Mouse (Mus musculus): ENCODE data around the gene Lyg2.

The Lyg2 gene

DNA sequence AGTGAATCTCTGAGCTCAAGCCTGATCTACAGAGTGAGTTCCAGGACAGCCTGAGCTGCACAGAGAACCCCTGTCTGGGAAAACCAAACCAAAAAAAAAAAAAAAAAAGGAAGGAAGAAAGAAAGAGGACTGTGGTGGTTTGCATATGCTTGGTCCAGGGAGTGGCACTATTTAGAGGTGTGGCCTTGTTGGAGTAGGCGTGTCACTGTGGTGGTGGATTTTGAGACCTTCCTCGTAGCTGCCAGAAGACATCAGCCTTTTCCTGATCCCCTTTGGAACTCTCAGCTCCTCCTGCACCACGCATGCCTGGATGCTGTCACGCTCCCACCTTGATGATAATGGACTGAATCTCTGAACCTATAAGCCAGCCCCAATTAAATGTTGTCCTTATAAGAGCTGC lies 32.9 kb downstream of the Lyg2 start:
- no peak for DNase-seq (ENCODE audit: low read depth, low spot score)

DNA sequence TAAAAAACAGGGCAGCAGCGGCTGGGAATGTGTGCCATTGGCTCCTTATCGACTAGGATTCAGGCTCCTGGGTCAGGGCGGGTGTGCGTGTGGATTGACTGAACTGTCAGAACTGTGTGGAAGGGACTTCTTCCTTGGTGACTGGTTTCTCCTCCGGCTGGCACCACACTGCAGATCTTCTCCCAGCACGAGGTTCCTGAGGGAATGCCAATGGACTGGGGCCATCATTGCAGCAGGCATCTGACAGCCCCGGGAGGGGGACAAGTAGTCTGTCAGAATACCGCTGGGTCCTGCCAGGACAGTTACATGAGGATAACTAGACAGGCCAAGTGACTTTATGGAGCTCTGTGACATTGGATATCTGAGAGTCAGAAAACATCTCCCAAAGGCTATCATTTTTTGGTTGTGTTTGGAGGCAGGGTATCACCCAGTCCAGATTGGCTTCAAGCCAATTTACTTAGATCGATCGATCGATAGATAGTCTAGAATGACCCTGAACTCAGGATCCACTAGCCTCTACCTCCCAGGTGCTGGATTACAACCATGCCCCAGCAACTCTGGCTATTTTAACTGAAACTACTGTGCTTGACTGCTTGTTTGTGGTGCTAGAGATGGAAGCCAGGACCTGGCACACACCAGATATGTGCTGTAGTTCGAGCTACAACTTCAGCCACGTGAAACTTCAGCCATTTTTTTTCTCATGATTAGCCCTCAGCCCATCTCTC lies 38.4 kb downstream of the Lyg2 start:
- DNase-seq (ENCODE audit: low read depth, low spot score) = no peak

DNA sequence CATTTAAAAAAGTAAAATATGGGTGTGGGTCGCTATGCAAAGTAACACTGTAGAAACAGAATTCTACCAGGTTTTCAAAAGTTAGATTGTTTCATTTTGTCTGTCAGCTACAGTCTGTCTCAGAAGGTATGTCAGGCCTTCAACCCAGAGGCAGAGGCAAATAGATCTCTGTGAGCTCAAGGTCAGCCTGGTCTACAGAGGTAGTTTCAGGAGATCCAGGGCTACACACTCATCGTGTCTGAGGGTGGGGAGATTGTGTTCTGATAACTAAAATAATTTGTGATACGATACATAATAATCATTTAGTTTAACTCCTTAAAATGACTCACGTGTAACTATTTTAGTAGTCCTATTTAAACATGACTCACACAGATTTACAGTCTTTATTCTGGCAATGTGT lies 43.1 kb downstream of the Lyg2 start:
- no peak for DNase-seq (ENCODE audit: low read depth, low spot score)

- DNase-seq (ENCODE audit: low read depth, low spot score) = peak; percentile 76
These were observed 43.9 kb downstream of the Lyg2 start for GRCm38 (mm10) chr1:37872131-37873067.

DNA sequence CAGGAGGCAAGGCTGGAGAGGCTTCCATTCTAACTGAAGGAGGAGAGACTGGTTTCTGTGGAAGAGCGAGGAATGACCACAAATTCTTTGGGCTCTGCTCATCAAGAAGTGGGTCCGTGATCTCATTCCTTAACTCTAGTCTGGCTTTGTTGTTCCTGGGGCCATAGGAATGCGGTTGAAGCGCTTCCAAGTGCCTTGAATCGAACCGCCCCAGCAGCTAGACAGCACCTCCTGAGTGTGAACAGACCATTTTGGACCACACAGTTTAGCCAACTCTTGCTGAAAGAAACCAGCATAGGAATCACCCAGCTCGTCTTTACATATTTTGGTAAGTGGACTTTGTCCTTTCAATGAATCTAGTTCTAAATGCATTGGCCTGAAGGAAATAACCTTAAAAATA lies 44.6 kb downstream of the Lyg2 start, which contains the start of gene Lipt1:
TSS of gene Lipt1 (plus strand) at position 35 of the 400 bp plus-strand sequence.
- DNase-seq (ENCODE audit: low read depth, low spot score) = no peak

GRCm38 (mm10) chr1:37869362-37869761 lies 46.9 kb downstream of the Lyg2 start:
- DNase-seq (ENCODE audit: low read depth, low spot score) = no peak

DNA sequence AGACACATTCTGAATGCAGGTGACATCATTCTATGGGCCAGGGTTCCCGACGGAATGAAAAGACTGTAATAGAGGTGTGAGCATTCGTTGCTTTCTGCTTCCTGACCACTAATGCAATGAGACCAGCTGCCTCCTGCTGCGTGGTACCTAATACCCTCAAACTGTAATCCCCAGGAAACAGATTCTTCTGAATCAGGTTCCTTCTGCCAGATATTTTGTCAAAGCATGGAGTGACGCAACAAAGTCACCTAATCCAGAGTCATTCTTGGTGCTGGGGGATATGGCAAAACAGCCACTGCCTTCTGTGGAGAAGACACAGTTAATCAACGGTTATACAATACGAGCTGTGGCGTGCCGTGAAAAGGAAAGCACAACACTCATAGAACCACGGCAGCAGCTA lies 47.7 kb downstream of the Lyg2 start:
- DNase-seq (ENCODE audit: low read depth, low spot score) = no peak

DNA sequence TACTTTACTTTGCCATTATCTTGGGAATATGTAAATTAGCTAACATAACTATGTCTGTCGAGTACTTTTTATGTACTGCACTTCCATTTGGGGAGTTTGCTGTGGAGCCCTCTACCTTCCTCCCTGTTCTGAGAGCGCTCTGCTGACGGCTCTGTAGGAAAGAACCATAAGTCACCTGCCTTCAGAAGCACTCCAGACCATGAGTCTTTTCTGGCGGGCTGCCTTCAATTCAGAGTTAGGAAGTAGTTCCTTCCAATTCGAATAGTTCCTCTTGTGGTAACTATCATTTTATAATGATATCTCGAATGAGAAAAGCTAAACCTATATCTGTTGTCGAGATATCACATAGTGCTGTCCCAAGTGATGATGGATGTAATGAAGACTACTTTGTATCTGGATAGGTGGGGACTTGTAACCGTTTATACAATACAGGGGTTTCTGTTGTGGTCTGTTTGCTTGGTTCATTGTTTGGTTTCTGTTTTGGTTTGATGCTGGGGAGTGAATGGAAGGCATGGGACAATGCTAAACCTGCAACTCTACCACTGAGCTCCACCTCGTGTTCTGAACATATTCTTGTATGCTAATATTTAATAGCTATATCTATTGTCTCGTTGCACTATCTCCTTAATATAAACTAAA lies 48.5 kb downstream of the Lyg2 start:
- DNase-seq (ENCODE audit: low read depth, low spot score) = no peak

- peak; percentile 46 for DNase-seq (ENCODE audit: low read depth, low spot score)
These were observed 49.2 kb downstream of the Lyg2 start for GRCm38 (mm10) chr1:37867056-37867455.

GRCm38 (mm10) chr1:37866286-37866685 lies 50.0 kb downstream of the Lyg2 start, which contains the start of gene Tsga10:
Gene Tsga10, minus strand, starts transcription at chr1:37866429.
- DNase-seq (ENCODE audit: low read depth, low spot score) = no peak

DNA sequence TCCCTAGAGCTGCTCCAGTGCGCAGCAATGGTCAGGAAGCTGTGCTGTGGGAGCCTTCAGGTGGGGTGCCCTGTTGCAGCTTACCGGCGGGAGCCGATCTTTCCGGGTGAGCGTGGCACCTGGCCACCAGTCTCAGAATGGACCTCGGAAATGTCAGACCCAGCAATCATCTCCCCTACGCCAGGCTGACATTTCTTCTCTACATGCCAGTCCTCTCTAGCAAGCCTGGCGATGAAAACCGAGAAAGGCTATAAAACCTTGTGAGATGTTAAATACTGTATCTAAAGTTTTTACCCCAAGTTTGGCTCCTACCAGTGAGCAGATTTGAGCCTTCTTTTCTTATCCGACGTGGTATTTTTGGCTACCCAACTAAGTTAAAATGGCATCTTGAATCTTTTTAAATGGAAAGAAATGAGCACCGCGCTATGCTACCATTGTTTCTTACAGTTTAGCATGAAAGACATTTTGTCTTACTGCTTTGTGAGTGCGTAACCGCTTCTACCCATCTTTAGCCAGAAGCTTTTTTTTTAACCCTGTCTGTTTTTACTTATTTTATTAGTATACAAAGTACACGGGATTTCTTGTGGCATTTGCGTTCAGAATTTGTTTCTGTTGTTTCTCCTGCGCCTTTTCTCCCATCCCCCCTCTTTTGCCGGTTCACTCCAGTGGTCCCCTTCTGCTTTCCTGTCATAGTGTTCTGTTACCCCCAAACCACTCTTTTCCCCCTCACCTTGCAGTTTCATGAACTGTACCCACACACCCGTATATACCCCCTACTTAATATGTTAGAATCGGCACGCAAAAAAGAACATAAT lies 50.7 kb downstream of the Lyg2 start:
- peak; percentile 1 for DNase-seq (ENCODE audit: low read depth, low spot score)

- peak; percentile 97 for DNase-seq (ENCODE audit: low read depth, low spot score)
These were observed 51.5 kb downstream of the Lyg2 start for GRCm38 (mm10) chr1:37864511-37865400.

Data from forelimb bud, embryonic 11.5 days (tissue).